Mouse (Mus musculus) CH12.LX (cell line): ENCODE results near the gene Gse1.

Experiments
- CTCF ChIP-seq, 2 experiments: IDR thresholded peaks in 1 of 2; conservative IDR thresholded peaks in 1 of 2; 2 replicates each; pipeline ENCODE4 v1.5.1; 2011 to 2012; ENCODE audit warnings: low read depth in 2 of 2, low read length in 2 of 2, improper control_type of control experiment in 1 of 2, inconsistent platforms in 1 of 2, mild to moderate bottlenecking in 1 of 2, moderate library complexity in 1 of 2
- RCOR1 ChIP-seq: conservative IDR thresholded peaks from 2 replicates; pipeline ENCODE4 v1.6.1; 2012; ENCODE audit warnings: low read depth, mild to moderate bottlenecking, inconsistent platforms, low read length, improper control_type of control experiment
- SIN3A ChIP-seq: IDR thresholded peaks from 2 replicates; pipeline ENCODE4 v1.6.1; 2012; ENCODE audit warnings: low read length, improper control_type of control experiment, inconsistent platforms
- UBTF ChIP-seq: IDR thresholded peaks from 2 replicates; pipeline ENCODE4 v1.6.1; 2012; ENCODE audit warnings: low read depth, mild to moderate bottlenecking, inconsistent platforms, low read length, improper control_type of control experiment, moderate library complexity

GRCm38 (mm10) chr8:120300601-120301141, 72.4 kb downstream of the Gse1 start:
- TF ChIP-seq RCOR1 (no peak), UBTF (no peak), CTCF (conservative IDR thresholded peaks at IDR 0.05 in 1 of 2, IDR thresholded peaks at IDR 0.05 in 1 of 2; ENCODE audit: low read depth in 2 of 2, low read length in 2 of 2) (peak; percentile 84 to 85), SIN3A (no peak)
